Mouse (Mus musculus) splenic B cell, adult 2 months (primary cell): ENCODE measurements around the gene Otud7b.
A peak's percentile ranks its signal among the peaks of the same experiment; 100 is the strongest.
"Not testable (repeated sequence)": the region's sequence is repeated elsewhere in the genome, so short reads cannot be mapped to it uniquely, and the experiment has no call there.

Source experiments
- DNase-seq: peaks from one replicate; pipeline ENCODE4 v3.0.0-alpha.2; 2011; ENCODE audit warnings: low read depth, low spot score
- H3K27me3 ChIP-seq: 2 replicates; pipeline ENCODE4 v1.6.1; 2012; ENCODE audit warnings: mild to moderate bottlenecking, low read length, moderate library complexity, mixed read lengths; ENCODE audit not compliant: control insufficient read depth, poor library complexity, insufficient read depth, severe bottlenecking
- H3K36me3 ChIP-seq: 2 replicates; pipeline ENCODE4 v1.6.1; 2012; ENCODE audit warnings: mild to moderate bottlenecking, low read length, moderate library complexity, mixed read lengths; ENCODE audit not compliant: control insufficient read depth, poor library complexity, insufficient read depth, severe bottlenecking

Gene Otud7b

DNA sequence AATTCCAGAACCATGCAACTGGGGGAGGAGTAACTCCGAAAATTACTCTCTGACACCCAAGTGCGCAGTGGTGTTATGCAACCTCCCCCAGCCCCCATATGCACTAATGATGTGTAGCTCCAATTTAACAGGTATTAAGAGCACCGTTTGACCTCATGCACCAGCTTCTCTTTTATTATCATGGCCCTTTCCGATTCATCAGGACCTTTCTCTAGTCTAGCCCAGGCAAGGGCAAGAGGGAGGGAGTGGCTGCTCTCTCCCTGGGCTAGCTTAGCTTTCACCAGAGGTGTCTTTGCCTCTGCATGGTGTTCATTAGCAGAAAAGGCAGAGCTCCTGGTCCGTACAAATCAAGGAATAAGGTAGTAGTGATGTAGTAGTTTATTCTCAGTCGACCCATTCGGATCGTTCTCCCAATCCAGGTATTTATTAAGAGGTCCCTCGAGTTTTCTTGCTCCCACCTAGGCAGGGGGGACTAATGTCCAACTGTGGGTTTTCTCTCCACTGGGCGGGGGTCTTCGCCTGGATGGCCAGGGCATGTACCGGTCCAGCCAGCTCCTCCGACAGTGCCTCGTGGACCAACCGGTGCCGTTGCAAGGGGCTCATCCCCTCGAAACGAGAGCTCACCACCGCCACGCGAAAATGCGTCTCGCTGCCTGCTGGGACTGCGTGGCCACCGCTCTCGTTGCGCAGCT is 92.3 kb downstream of the Otud7b start:
- H3K36me3 ChIP-seq, result no peaks in the 10 kb centered on the region
- no peaks in the 10 kb centered on the region for H3K27me3 ChIP-seq
- DNase-seq, result peak; percentile 15

DNA sequence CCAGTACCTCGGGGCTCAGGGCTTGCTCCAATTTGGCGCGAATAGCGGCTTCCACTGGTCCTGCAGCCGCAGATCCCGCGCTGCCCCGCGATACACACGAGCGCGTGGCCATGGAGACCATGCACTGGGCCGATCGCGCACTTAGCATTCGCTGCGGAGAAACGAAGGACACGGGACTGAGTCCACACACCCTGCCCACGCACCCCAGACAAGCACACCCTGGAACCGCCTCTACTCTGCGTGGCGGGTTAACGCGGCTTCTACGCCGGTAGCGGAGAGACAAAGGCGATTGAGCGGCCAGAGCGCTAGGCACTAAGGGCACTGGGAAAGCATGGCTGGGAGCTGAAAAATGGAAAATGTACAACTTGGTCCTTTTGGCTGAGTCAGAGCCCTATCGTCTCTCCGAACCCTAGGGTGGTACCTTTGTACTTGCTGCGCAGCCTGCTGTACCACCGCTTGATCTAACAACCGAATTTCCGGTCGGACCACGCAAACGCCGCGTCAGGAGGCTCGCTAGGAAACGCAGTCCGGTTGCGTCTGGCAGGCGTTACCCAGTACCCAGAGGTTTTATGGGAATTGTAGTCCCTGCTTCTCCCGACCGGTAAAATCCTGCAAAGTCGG is 92.9 kb downstream of the Otud7b start:
- peak; percentile 91 for DNase-seq
- no peaks in the 10 kb centered on the region for H3K36me3 ChIP-seq
- no peaks in the 10 kb centered on the region for H3K27me3 ChIP-seq

DNA sequence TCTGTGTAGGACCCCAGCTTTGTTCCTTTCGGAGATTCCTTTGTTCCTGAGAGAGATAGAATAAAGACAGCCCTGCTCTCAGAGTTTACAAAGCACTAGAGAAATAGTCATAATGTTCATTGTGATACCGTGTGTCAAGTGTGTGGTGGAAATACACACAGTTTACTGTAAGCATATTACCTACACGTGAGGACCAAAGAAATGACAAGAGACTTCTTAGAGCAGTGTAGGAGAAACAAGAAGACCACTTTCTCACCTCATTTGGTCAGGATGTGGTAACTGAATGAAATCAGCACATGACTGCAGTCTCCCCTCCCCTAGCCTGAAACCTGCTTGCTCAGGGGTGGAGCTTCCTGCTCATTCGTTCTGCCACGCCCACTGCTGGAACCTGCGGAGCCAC is 93.9 kb downstream of the Otud7b start:
- Histone ChIP-seq H3K27me3 (no peaks in the 10 kb centered on the region), H3K36me3 (no peaks in the 10 kb centered on the region)
- DNase-seq, result peak; percentile 84

DNA sequence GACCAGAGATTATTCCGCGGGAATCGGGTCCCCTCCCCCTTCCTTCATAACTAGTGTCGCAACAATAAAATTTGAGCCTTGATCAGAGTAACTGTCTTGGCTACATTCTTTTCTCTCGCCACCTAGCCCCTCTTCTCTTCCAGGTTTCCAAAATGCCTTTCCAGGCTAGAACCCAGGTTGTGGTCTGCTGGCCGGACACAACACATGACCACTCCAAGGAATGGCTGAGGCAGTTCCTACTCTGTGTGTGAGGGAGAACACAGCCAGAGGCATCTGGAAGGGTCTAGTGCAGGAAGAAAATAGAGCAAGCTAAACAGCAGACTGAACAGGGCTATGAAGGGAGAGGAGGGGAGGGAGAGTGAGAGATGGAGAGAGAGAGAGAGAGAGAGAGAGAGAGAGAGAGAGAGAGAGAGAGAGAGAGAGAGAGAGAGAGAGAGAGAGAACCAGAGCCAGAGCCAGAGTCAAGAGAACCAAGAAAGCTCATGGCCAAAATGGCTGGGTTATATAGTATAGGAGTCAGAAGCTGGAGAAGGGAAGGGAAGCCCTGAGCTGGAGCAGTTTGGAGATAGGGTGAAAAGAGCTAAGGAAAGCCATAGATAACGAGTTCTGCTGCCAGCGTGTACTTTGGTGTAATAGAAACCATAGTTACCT is 94.4 kb downstream of the Otud7b start:
- not testable (repeated sequence) for H3K27me3 ChIP-seq, DNase-seq, H3K36me3 ChIP-seq

DNA sequence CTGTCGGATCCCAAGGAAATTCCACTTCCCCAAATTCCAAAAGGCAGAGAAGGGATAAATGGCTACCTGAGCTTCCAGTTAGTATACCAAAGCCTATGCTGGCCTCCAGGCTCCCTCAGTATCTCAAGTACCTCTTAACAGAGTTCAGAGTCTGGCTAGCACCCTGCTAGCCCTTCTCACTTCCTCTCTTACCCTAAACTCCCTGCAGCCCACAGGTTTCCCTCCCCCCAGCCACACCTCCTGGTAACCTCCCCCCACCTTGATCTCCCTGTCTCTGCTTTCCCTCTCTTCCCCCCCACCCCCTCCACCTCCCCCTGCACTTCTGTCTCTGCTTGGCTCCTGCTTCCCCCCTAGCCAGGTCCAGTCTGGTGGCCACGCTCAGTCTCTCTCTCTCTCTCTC is 95.4 kb downstream of the Otud7b start:
- Histone ChIP-seq H3K36me3 (no peaks in the 10 kb centered on the region), H3K27me3 (no peaks in the 10 kb centered on the region)
- DNase-seq, result peak; percentile 58

DNA sequence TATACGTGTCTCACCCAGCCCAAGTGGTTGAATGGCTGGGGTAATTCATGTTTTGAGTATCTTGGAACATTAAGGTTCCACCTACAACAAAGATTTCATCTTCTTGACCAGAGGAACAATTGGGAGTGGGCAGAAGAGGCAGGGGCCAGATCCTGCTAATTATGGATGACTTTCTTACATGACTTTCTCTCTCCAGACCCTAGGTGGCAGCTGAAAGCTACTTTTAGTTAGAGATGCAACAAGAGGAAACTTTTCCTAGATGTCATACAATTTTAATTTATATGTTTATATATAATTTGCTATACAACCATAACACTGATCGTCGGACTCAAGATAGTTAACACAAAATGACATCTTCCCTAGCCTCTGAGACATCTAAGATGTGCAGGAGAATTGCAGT is 103.5 kb downstream of the Otud7b start:
- Histone ChIP-seq H3K27me3 (no peaks in the 10 kb centered on the region), H3K36me3 (no peaks in the 10 kb centered on the region)
- no peak for DNase-seq

DNA sequence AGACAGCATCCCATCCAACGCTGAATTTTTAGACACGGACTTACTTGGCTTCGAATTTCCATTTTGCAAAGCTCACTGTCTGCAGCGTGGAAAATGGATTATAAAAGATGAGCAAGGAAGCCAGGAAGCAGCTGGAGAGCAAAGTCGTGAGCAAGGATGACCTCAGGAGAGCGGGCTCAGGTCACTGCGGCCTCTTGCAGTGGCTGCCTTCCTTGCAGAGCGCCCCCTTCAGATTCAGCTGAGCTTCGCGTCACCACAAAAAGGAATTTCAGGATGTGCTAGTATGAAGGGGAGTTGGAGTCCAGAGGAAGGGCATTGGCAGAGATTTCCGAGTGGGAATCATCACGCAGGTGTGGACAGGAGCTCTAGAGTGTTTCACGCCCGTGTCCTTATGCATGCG is 104.9 kb downstream of the Otud7b start:
- H3K27me3 ChIP-seq, result no peaks in the 10 kb centered on the region
- H3K36me3 ChIP-seq, result no peaks in the 10 kb centered on the region
- no peak for DNase-seq
